Mouse (Mus musculus) cerebellum, adult 2 months (tissue): ENCODE results near the gene Rnf41.

Experiments
- CTCF ChIP-seq: fragments of 200-500 bp; IDR thresholded peaks from 2 replicates; pipeline ENCODE4 v1.5.1; 2011; ENCODE audit warnings: low read depth, mild to moderate bottlenecking, control low read depth, low read length, moderate library complexity, borderline replicate concordance; ENCODE audit not compliant: insufficient read depth
- POLR2A ChIP-seq: fragments of 200-500 bp; IDR thresholded peaks from 2 replicates; pipeline ENCODE4 v1.6.1; 2011; ENCODE audit warnings: low read length, control low read depth, borderline replicate concordance; ENCODE audit not compliant: insufficient read depth

DNA sequence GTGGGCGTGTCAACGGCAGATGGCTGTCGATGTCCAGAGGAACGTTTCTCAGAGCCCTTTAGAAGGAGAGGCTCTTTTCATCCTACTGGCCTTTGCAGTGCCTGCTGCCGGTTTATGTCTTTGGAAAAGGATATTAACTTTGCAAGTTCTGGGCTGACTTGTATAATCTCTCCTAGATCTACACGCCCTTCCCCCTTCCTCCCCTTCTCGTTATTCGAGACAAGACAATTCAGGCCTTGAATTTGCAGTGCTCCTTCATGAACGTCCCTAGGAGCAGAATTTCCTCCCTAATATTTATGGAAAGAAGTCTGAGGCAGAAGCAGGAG lies 42.3 kb upstream of the Rnf41 start:
- no peak for TF ChIP-seq CTCF
- no peak for TF ChIP-seq POLR2A
